Mouse (Mus musculus) hindbrain, embryonic 16.5 days (tissue): Measurements from ENCODE around the gene Mpst. TPM values are rescaled to one million over a fixed set of nuclear protein-coding genes. Genes with fewer than 3 reads are reported as not detected.

ENCODE experiments used
- ATAC-seq: fragments of 200-750 bp; cut with Nextera tagmentation; 2 replicates; pipeline ENCODE4 v1.8.0; 2017; ENCODE audit warnings: moderate TSS enrichment, moderate library complexity
- H3K27ac ChIP-seq: fragments of 300-500 bp; sonication (generic); 2 replicates; pipeline ENCODE4 v1.5.1; 2014; ENCODE audit warnings: low read depth, mild to moderate bottlenecking, control low read depth, low read length, moderate library complexity
- H3K27me3 ChIP-seq: fragments of 300-500 bp; sonication (generic); replicated peaks from 2 replicates; pipeline ENCODE4 v1.6.1; 2014; ENCODE audit warnings: low read length; ENCODE audit not compliant: control insufficient read depth, insufficient read depth
- H3K36me3 ChIP-seq: fragments of 300-500 bp; sonication (generic); 2 replicates; pipeline ENCODE4 v1.6.1; 2014; ENCODE audit warnings: mild to moderate bottlenecking, low read length, moderate library complexity, mixed read lengths; ENCODE audit not compliant: control insufficient read depth, insufficient read depth
- H3K4me1 ChIP-seq: fragments of 300-500 bp; sonication (generic); 2 replicates; pipeline ENCODE4 v1.6.1; 2014; ENCODE audit warnings: low read depth, low read length; ENCODE audit not compliant: control insufficient read depth, insufficient read depth
- H3K4me2 ChIP-seq: fragments of 300-500 bp; sonication (generic); 2 replicates; pipeline ENCODE4 v1.6.1; 2014; ENCODE audit warnings: mild to moderate bottlenecking, low read length, control low read depth, moderate library complexity
- H3K4me3 ChIP-seq: fragments of 300-500 bp; sonication (generic); 2 replicates; pipeline ENCODE4 v1.5.1; 2014; ENCODE audit warnings: mild to moderate bottlenecking, low read length, control low read depth, moderate library complexity
- H3K9ac ChIP-seq: fragments of 300-500 bp; sonication (generic); 2 replicates; pipeline ENCODE4 v1.6.1; 2014; ENCODE audit warnings: low read depth, mild to moderate bottlenecking, control low read depth, low read length, moderate library complexity
- H3K9me3 ChIP-seq: fragments of 300-500 bp; sonication (generic); 2 replicates; pipeline ENCODE4 v1.6.1; 2014; ENCODE audit warnings: mild to moderate bottlenecking, low read length, moderate library complexity; ENCODE audit not compliant: control insufficient read depth
- WGBS: fragments of 180-500 bp; shearing (Covaris S2); extraction: QIAGEN DNeasy Blood & Tissue Kit; methylation state at CpG from one replicate; pipeline ENCODE4 v1.1.7; 2014; 5-methylcytosine and 5-hydroxymethylcytosine counted together
- polyA plus RNA-seq: library from polyadenylated mRNA; unstranded; fragments of >200 nt; fragmentation: Nextera tagmentation; extraction: Ambion mirVana; gene quantifications from 2 replicates; pipeline ENCODE4 v1.2.1, GENCODE M21; 2015

The Mpst gene
- 5.1 and 5.2 TPM in 2 replicates for polyA plus RNA-seq

DNA sequence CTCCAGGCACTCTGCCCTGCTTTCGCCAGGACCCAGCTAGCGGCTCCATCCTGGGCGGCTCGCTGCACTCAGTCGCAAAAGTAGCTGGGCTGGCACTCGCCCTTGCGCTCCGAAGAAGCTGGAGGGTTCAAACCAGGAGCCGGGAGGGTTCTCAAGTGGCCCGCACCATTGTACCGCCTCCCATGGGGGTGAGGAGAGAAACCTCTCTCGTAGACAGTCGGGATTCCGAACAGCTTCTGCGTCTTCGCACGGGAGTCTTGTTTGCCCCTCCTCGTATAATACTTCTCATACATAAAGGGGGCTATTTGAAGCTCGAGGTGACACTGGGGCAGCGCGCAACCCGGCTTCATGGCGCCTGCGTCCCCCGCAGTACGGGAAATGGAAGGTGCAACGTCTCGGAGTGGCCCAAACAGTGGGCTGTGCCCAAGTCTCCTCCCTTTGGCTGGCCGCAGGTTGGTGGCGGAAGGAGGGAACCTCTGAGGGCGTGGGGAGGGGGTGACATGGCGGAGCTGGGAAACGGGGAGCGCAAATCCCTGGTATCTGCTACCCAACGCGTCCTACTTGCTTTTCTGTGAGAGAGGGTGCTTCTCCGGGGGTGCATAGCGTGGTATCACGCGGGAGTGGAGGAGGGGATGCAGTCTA lies at the start of gene Mpst:
Mpst (plus strand) TSS at position 124 of the 642 bp plus-strand sequence.
- H3K36me3 ChIP-seq, result no peaks in the 10 kb centered on the region
- H3K4me2 ChIP-seq, result peak within 1 kb of the TSS; percentile 97
- ATAC-seq, result peak; percentile 91
- H3K27me3 ChIP-seq, result peaks cover 16% of the 10 kb centered on the region
- peak within 1 kb of the TSS; percentile 79 for H3K4me3 ChIP-seq
- H3K9me3 ChIP-seq, result no peaks in the 10 kb centered on the region
- peak within 1 kb of the TSS; percentile 80 for H3K9ac ChIP-seq
- WGBS, result under 1% methylated on average over 39 of the region's 40 CpGs
- H3K27ac ChIP-seq, result peak within 1 kb of the TSS; percentile 95
- peaks cover 37% of the 10 kb centered on the region for H3K4me1 ChIP-seq

GRCm38 (mm10) chr15:78365916-78366315 lies 40.3 kb upstream of the Mpst start:
- Histone ChIP-seq H3K4me1 (no peaks in the 10 kb centered on the region), H3K4me2 (no peak overlapping the region), H3K36me3 (no peaks in the 10 kb centered on the region), H3K9ac (no peak overlapping the region), H3K9me3 (peaks cover 3% of the 10 kb centered on the region; the same call in 1 of the 2 replicates), H3K27ac (no peak overlapping the region), H3K4me3 (no peak overlapping the region), H3K27me3 (no peaks in the 10 kb centered on the region)
- WGBS, result 80% methylated on average over 2 of the region's 2 CpGs
- ATAC-seq, result no peak

- WGBS, result 81% methylated on average over 8 of the region's 8 CpGs
- no peak overlapping the region for H3K4me2 ChIP-seq
- peaks cover 3% of the 10 kb centered on the region; the same call in 1 of the 2 replicates for H3K9me3 ChIP-seq
- H3K27ac ChIP-seq, result no peak overlapping the region
- H3K27me3 ChIP-seq, result no peaks in the 10 kb centered on the region
- H3K36me3 ChIP-seq, result no peaks in the 10 kb centered on the region
- no peak for ATAC-seq
- H3K4me1 ChIP-seq, result no peaks in the 10 kb centered on the region
- no peak overlapping the region for H3K4me3 ChIP-seq
- no peak overlapping the region for H3K9ac ChIP-seq
Measured at GRCm38 (mm10) chr15:78366875-78367274, 39.3 kb upstream of the Mpst start.

- H3K36me3 ChIP-seq, result no peaks in the 10 kb centered on the region
- ATAC-seq, result no peak
- no peaks in the 10 kb centered on the region for H3K27me3 ChIP-seq
- no peaks in the 10 kb centered on the region for H3K4me1 ChIP-seq
- WGBS, result 75% methylated on average over 3 of the region's 3 CpGs
- H3K9ac ChIP-seq, result no peak overlapping the region
- H3K9me3 ChIP-seq, result no peaks in the 10 kb centered on the region
- no peak overlapping the region for H3K4me3 ChIP-seq
- H3K27ac ChIP-seq, result no peak overlapping the region
- no peak overlapping the region for H3K4me2 ChIP-seq
Measured at GRCm38 (mm10) chr15:78367811-78368210, 38.4 kb upstream of the Mpst start.

GRCm38 (mm10) chr15:78368926-78369346 lies 37.3 kb upstream of the Mpst start:
- no peak for ATAC-seq

DNA sequence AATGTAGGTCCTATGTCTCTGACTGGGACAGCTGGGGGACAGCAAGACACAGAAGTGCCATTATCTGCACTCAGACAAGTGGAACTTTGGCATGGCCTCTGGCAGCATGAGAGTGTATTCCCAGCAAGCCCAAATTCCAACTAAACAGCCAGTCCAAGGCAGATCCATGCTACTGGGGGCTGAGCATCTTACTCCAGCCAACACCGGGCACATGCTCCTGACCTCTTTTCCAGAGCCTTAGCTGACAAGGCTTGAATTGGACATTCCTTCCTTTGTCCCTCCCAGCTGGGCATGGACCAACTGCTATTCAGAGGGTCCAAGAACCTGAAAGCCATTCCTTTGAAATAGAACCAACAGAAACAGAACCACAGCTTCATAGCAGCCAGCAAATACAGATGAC lies 36.6 kb upstream of the Mpst start:
- Histone ChIP-seq H3K4me2 (no peak overlapping the region), H3K27ac (no peak overlapping the region), H3K9ac (no peak overlapping the region), H3K36me3 (no peaks in the 10 kb centered on the region), H3K27me3 (no peaks in the 10 kb centered on the region), H3K4me3 (no peak overlapping the region), H3K9me3 (no peaks in the 10 kb centered on the region), H3K4me1 (no peaks in the 10 kb centered on the region)
- peak; percentile 89 for ATAC-seq
- WGBS, result 50% methylated on average over 1 of the region's 1 CpGs

More at GRCm38 (mm10) chr15:78368926-78369346, 37.3 kb upstream of the Mpst start:
- no peak overlapping the region for H3K9ac ChIP-seq
- H3K36me3 ChIP-seq, result no peaks in the 10 kb centered on the region
- H3K4me2 ChIP-seq, result no peak overlapping the region
- WGBS, result 13% methylated on average over 8 of the region's 8 CpGs
- no peaks in the 10 kb centered on the region for H3K4me1 ChIP-seq
- no peak overlapping the region for H3K4me3 ChIP-seq
- H3K27me3 ChIP-seq, result no peaks in the 10 kb centered on the region
- H3K9me3 ChIP-seq, result no peaks in the 10 kb centered on the region
- no peak overlapping the region for H3K27ac ChIP-seq

GRCm38 (mm10) chr15:78372796-78373195 lies 33.4 kb upstream of the Mpst start:
- H3K36me3 ChIP-seq, result no peaks in the 10 kb centered on the region
- H3K27ac ChIP-seq, result no peak overlapping the region
- no peak overlapping the region for H3K4me3 ChIP-seq
- no peaks in the 10 kb centered on the region for H3K4me1 ChIP-seq
- no peak overlapping the region for H3K4me2 ChIP-seq
- no peak overlapping the region for H3K9ac ChIP-seq
- WGBS, result 80% methylated on average over 3 of the region's 3 CpGs
- H3K27me3 ChIP-seq, result no peaks in the 10 kb centered on the region
- no peak for ATAC-seq
- H3K9me3 ChIP-seq, result no peaks in the 10 kb centered on the region

- Histone ChIP-seq H3K36me3 (no peaks in the 10 kb centered on the region), H3K4me2 (no peak overlapping the region), H3K9me3 (no peaks in the 10 kb centered on the region; the same call in 1 of the 2 replicates), H3K27me3 (no peaks in the 10 kb centered on the region), H3K4me1 (no peaks in the 10 kb centered on the region), H3K27ac (0 out of 2 replicates have a peak overlapping the region, but pooled peaks have one; percentile 24), H3K9ac (no peak overlapping the region), H3K4me3 (no peak overlapping the region)
- no peak for ATAC-seq
- WGBS, result 55% methylated on average over 3 of the region's 3 CpGs
Measured at GRCm38 (mm10) chr15:78374204-78374603, 32.0 kb upstream of the Mpst start.

DNA sequence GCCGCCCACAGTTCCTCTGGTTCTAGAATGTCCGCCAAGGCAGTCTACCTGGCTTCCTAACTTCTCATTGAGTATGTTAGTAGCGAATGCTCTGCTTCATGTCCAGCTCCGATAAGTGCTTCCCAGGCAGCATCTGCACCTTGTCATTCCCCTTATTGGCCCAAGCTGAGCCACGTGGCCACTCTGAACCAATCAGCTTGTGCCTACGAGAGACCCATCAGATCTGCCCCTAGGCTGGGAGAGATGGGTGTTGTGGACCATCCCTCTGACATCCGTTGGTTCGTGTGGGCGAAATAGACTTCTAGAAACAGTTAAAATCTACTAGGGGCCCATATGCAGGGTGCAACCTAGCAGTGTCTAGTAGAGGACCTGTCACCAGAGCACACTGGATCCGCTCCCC lies 28.4 kb upstream of the Mpst start:
- H3K27me3 ChIP-seq, result no peaks in the 10 kb centered on the region
- no peak overlapping the region for H3K27ac ChIP-seq
- no peak overlapping the region for H3K4me2 ChIP-seq
- ATAC-seq, result no peak
- H3K9ac ChIP-seq, result no peak overlapping the region
- no peaks in the 10 kb centered on the region for H3K36me3 ChIP-seq
- no peaks in the 10 kb centered on the region; the same call in 1 of the 2 replicates for H3K9me3 ChIP-seq
- 91% methylated on average over 10 of the region's 10 CpGs for WGBS
- no peak overlapping the region for H3K4me3 ChIP-seq
- no peaks in the 10 kb centered on the region for H3K4me1 ChIP-seq
